Mouse (Mus musculus): ENCODE measurements around the gene Nutf2. TPM values are rescaled to one million over a fixed set of nuclear protein-coding genes. Genes with fewer than 3 reads are reported as not detected.

Nutf2 gene
- total RNA-seq, 2 experiments from 2014 or later = 39.2 to 43.4 TPM

GRCm38 (mm10) chr8:105836991-105837390, 23.4 kb upstream of the Nutf2 start:
- no peak for TF ChIP-seq CTCF (IDR thresholded peaks at IDR 0.05)
- Histone ChIP-seq H3K4me3 (no peak overlapping the region), H3K27ac (no peak overlapping the region)
- DNase-seq = no peak
- intact Hi-C loops (cut with DNase I) = loop anchor here (5.0 kb wide), 1 partner anchor 185 kb away; no protein-coding TSS in a partner anchor

- Histone ChIP-seq H3K4me3 (no peak overlapping the region), H3K27ac (no peak overlapping the region)
- no peak for DNase-seq
- intact Hi-C loops (cut with DNase I) = loop anchor here (5.0 kb wide), 1 partner anchor 183 kb away; no protein-coding TSS in a partner anchor
- no peak for TF ChIP-seq CTCF (IDR thresholded peaks at IDR 0.05)
Measured at GRCm38 (mm10) chr8:105839209-105839608, 21.2 kb upstream of the Nutf2 start.

GRCm38 (mm10) chr8:105846678-105847077, 13.7 kb upstream of the Nutf2 start:
- DNase-seq = no peak
- intact Hi-C loops (cut with DNase I) = no loop called here
- no peak overlapping the region for H3K4me3 ChIP-seq
- H3K27ac ChIP-seq = no peak overlapping the region
- no peak for TF ChIP-seq CTCF (IDR thresholded peaks at IDR 0.05)

DNA sequence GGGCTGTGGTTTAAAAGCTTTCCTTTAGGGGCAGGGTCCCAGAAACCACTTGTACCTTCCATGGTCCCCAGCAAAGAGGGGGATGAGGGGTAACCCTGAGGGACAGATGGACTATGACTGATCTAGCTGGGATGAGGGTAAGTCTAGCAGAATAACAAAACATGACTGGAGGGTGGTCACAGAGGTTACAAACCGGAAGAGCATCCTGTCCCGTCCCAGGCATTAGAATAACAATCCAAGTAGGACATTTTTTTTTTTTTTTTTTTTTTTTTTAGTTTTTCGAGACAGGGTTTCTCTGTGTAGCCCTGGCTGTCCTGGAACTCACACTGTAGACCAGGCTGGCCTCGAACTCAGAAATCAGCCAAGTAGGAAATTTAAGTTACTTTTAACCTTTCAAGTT, 10.4 kb upstream of the Nutf2 start:
- Histone ChIP-seq H3K27ac (no peak overlapping the region), H3K4me3 (no peak overlapping the region)
- intact Hi-C loops (cut with DNase I) = loop anchor here (5.0 kb wide), 2 partner anchors 52 to 82 kb away; partner anchors contain the start of genes Ctrl and Pskh1
- no peak for TF ChIP-seq CTCF (IDR thresholded peaks at IDR 0.05)
- DNase-seq = no peak

- Histone ChIP-seq H3K27ac (no peak overlapping the region), H3K4me3 (no peak overlapping the region)
- intact Hi-C loops (cut with DNase I) = loop anchor here (5.0 kb wide), 2 partner anchors 52 to 82 kb away; partner anchors contain the start of genes Ctrl and Pskh1
- DNase-seq = no peak
- TF ChIP-seq CTCF (IDR thresholded peaks at IDR 0.05) = no peak
Measured at GRCm38 (mm10) chr8:105850611-105851010, 9.8 kb upstream of the Nutf2 start.

DNA sequence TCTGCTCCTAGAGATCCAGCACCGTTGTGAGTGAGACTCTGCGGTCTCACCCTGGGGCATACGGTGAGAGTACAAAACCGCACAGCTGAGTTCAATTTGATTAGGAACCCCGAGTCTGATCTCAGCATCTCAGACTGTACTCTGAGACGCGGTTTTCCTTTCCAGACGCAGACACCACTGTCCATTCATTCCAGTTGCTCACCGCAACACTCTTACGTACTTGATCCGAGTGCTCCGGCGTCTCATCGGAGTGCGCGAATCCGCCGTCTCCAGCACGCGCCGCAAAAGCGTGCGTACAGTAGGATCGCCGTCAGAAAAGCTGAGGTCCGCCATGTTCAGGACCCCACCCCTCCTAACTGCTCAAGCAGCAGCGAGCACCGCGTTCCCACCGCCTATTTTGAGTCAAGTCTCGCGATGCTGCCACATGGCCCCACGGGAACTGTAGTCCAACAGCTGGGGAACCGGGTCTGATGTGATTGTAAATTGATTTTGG, 8.7 kb upstream of the Nutf2 start:
- intact Hi-C loops (cut with DNase I) = loop anchor here (5.0 kb wide), 2 partner anchors 51 to 81 kb away; partner anchors contain the start of genes Ctrl and Pskh1
- peak overlapping the region; percentile 97 for H3K4me3 ChIP-seq
- TF ChIP-seq CTCF (IDR thresholded peaks at IDR 0.05) = no peak

DNA sequence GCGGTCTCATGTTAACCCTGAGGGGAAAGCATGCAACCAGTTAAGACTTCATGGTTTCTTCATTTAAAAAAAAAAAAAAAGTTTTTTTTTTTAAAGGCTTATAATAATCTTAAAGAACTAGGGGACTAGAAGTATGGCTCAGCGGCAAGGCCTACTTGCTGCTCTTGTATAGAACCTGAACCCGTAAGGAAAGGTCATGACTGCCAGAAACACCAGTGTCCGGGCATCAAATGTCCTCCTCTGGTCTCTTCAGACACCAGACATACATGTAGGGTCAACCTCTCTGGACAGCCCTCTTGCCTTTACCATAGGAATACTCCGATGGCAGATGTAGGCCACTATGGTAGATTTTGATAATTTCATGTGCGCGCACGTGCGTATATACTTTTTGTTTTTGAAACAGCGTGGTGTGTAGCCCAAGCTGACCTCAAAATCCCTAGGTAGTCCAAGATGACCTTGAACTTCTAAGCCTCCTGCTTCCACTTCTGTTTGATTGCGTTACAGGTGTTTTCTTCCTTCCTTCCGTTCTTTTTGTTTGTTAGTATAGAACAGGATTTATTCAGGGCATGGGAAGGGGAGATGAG, 8.1 kb upstream of the Nutf2 start:
- intact Hi-C loops (cut with DNase I) = loop anchor here (5.0 kb wide), 2 partner anchors 50 to 80 kb away; partner anchors contain the start of genes Ctrl and Pskh1

More for the DNA sequence above, 8.7 kb upstream of the Nutf2 start:
- H3K27ac ChIP-seq = peak overlapping the region; percentile 79
- DNase-seq = peak; percentile 91

DNA sequence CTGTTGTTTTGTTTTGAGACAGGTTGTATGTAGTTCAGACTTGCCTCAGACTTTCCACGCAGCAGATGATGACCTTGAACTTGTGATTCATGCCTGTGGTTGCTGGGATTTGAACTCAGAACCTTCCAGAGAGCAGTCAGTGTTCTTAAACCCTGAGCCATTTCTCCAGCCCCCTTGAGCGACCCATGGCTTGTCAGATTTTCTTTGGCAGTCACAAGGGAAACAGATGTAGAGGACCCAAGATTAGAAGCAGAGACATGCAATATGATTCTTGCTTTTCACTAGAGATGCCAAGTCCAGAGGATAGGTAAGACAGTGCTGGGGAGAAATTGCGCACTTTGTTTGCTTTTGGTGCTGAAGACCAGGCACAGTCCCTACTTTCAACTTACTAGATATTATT, 7.2 kb upstream of the Nutf2 start, which contains the start of gene Cenpt:
Gene Cenpt, minus strand, starts transcription at position 101 of the 400 bp plus-strand sequence.
- intact Hi-C loops (cut with DNase I) = loop anchor here (5.0 kb wide), 2 partner anchors 49 to 79 kb away; partner anchors contain the start of genes Ctrl and Pskh1
- Histone ChIP-seq H3K4me3 (peak within 1 kb of the TSS; percentile 97), H3K27ac (peak within 1 kb of the TSS; percentile 79)
- no peak for DNase-seq
- no peak for TF ChIP-seq CTCF (IDR thresholded peaks at IDR 0.05)

More for the DNA sequence above, 8.1 kb upstream of the Nutf2 start:
- no peak for TF ChIP-seq CTCF (IDR thresholded peaks at IDR 0.05)
- Histone ChIP-seq H3K27ac (peak overlapping the region; percentile 79), H3K4me3 (peak overlapping the region; percentile 97)
- no peak for DNase-seq

- H3K27ac ChIP-seq = peak overlapping the region; percentile 98
Measured at GRCm38 (mm10) chr8:105854303-105854702, 6.1 kb upstream of the Nutf2 start.

DNA sequence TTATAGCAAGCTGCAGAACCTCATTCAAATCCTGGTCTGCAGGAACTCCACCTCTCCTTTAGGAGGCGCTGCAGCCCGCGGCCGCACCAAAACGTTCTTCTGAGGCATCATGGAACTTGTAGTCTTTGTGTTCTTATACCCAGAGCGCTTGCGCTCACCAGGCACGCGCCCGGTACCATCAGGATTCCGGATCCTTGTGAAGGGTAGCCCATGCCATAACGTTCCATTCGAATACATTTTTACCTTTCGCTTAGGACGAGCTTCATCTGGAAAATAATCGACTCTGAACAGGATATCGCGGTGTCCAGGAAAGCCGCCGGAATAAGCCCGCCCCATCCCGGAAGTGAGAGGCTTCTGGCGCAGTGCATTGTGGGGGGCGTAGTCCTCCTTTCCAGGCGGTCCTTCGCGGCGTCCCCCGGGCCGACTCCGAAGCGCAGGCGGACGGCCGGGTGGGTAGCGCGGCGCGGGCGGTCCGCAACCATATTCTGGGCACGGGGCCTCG, 5.6 kb upstream of the Nutf2 start, which contains the start of gene Thap11:
Gene Thap11, plus strand, starts transcription at position 418 of the 502 bp plus-strand sequence.
- TF ChIP-seq CTCF (IDR thresholded peaks at IDR 0.05) = peak; percentile 97
- Histone ChIP-seq H3K4me3 (peak within 1 kb of the TSS; percentile 83), H3K27ac (peak within 1 kb of the TSS; percentile 98)
- intact Hi-C loops (cut with DNase I) = loop anchor here (5.0 kb wide), 2 partner anchors 48 to 78 kb away; partner anchors contain the start of genes Ctrl and Pskh1
- peak; percentile 96 for DNase-seq

More at GRCm38 (mm10) chr8:105854303-105854702, 6.1 kb upstream of the Nutf2 start:
- intact Hi-C loops (cut with DNase I) = loop anchor here (5.0 kb wide), 2 partner anchors 48 to 78 kb away; partner anchors contain the start of genes Ctrl and Pskh1
- peak overlapping the region; percentile 83 for H3K4me3 ChIP-seq
- TF ChIP-seq CTCF (IDR thresholded peaks at IDR 0.05) = no peak
- DNase-seq = no peak

DNA sequence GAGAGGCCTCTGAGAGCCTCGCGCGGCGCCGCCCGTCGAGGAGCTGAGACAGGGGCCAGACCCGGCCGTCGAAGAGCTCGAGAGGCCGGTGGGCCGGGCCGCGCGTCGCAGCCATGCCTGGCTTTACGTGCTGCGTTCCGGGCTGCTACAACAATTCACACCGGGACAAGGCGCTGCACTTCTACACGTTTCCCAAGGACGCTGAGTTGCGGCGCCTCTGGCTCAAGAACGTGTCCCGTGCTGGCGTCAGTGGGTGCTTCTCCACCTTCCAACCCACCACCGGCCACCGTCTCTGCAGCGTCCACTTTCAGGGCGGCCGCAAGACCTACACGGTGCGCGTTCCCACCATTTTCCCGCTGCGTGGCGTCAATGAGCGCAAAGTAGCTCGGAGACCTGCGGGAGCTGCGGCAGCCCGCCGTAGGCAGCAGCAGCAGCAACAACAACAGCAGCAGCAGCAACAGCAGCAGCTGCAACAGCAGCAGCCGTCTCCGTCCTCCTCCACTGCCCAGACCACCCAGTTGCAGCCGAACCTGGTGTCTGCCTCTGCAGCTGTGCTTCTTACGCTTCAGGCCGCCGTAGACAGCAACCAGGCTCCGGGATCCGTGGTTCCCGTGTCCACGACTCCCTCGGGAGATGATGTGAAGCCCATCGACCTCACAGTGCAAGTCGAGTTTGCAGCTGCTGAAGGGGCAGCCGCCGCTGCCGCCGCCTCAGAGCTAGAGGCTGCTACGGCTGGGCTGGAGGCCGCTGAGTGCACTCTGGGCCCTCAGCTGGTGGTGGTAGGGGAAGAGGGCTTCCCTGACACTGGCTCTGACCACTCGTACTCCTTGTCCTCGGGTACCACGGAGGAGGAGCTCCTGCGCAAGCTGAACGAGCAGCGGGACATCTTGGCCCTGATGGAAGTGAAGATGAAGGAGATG, 4.9 kb upstream of the Nutf2 start:
- intact Hi-C loops (cut with DNase I) = no loop called here

More for the DNA sequence above, 4.9 kb upstream of the Nutf2 start:
- no peak for TF ChIP-seq CTCF (IDR thresholded peaks at IDR 0.05)
- Histone ChIP-seq H3K4me3 (peak overlapping the region; percentile 83), H3K27ac (peak overlapping the region; percentile 98)
- DNase-seq = peak; percentile 69
